Mouse (Mus musculus) bone marrow, adult 2 months (tissue): ENCODE data around the gene Ssbp2.

Source experiments
- CTCF ChIP-seq: fragments of 200-500 bp; IDR thresholded peaks from 2 replicates; pipeline ENCODE4 v1.5.1; 2011; ENCODE audit warnings: low read length, control low read depth; ENCODE audit not compliant: control insufficient read depth, insufficient read depth
- POLR2A ChIP-seq: fragments of 200-500 bp; IDR thresholded peaks from 2 replicates; pipeline ENCODE4 v1.6.1; 2011; ENCODE audit warnings: low read depth, mild to moderate bottlenecking, control low read depth, low read length, borderline replicate concordance; ENCODE audit not compliant: control insufficient read depth

- TF ChIP-seq CTCF = no peak
- TF ChIP-seq POLR2A = no peak
Observed at GRCm38 (mm10) chr13:91696109-91696645, 236.1 kb downstream of the Ssbp2 start.
